Mouse (Mus musculus) myocyte (in vitro differentiated cells): ENCODE measurements at regions not wholly inside any gene's neighbourhood (a gene's known extent, or its start where the extent isn't known, plus 50 kb on each side); places are given as distances from the start of the nearest gene placed in this dataset.

Experiments
- E2F4 ChIP-seq: IDR thresholded peaks from one replicate; pipeline ENCODE4 v1.6.1; 2011; ENCODE audit warnings: mild to moderate bottlenecking, control low read depth, moderate library complexity; ENCODE audit not compliant: insufficient read depth
- MAX ChIP-seq: IDR thresholded peaks from one replicate; pipeline ENCODE4 v1.6.1; 2011; ENCODE audit warnings: low read depth, mild to moderate bottlenecking, control low read depth
- MYOG ChIP-seq, 3 experiments: IDR thresholded peaks; one replicate each; pipeline ENCODE4 v1.6.1; 2011; ENCODE audit warnings: control low read depth in 2 of 3, low read depth in 2 of 3, mild to moderate bottlenecking in 2 of 3; ENCODE audit not compliant: insufficient read length in 2 of 3, control insufficient read depth in 1 of 3, insufficient read depth in 1 of 3
- POLR2A ChIP-seq: IDR thresholded peaks from one replicate; pipeline ENCODE4 v1.6.1; 2011; ENCODE audit warnings: low read depth, mild to moderate bottlenecking, control low read depth, moderate library complexity; ENCODE audit not compliant: insufficient read length
- REST ChIP-seq: IDR thresholded peaks from one replicate; pipeline ENCODE4 v1.6.1; 2011; ENCODE audit warnings: mild to moderate bottlenecking, control low read depth, moderate library complexity; ENCODE audit not compliant: insufficient read depth, insufficient read length
- TCF12 ChIP-seq: IDR thresholded peaks from one replicate; pipeline ENCODE4 v1.6.1; 2011; ENCODE audit warnings: mild to moderate bottlenecking, control low read depth; ENCODE audit not compliant: poor library complexity, insufficient read depth, severe bottlenecking
- TCF3 ChIP-seq: IDR thresholded peaks from one replicate; pipeline ENCODE4 v1.6.1; 2011; ENCODE audit warnings: low read depth, control low read depth; ENCODE audit not compliant: insufficient read length
- USF1 ChIP-seq: IDR thresholded peaks from one replicate; pipeline ENCODE4 v1.6.1; 2011; ENCODE audit warnings: low read depth, mild to moderate bottlenecking, control low read depth, moderate library complexity

DNA sequence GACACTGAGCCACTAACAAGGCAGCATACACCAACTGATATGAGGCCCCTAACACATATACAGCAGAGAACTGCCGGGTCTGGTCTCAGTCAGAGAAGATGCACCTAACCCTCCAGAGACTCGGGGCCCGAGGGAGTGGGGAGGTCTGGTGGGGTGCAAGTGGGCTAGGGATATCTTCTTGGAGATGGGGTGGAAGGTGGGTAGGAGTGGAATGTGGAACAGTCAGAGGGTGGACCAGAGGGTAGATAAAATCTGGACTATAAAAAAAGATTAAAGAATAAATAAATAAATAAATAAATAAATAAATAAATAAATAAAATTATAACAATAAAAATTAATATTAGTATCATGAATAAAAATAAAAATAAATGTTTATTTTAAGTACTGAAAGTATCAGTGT is 598.2 kb downstream of the Cenpc1 start:
- TF ChIP-seq USF1, result no peak
- TF ChIP-seq E2F4, result no peak
- TF ChIP-seq POLR2A, result no peak
- TF ChIP-seq MAX, result no peak
- no peak for TF ChIP-seq TCF3
- TF ChIP-seq TCF12, result no peak
- no peak for TF ChIP-seq MYOG (IDR thresholded peaks at IDR 0.05; ENCODE audit: control insufficient read depth in 1 of 3, insufficient read depth in 1 of 3, insufficient read length in 2 of 3, low read depth in 2 of 3)
- no peak for TF ChIP-seq REST
